Mouse (Mus musculus) embryonic facial prominence, embryonic 15.5 days (tissue): Measurements from ENCODE around the gene Slc29a3. TPM values are rescaled to one million over a fixed set of nuclear protein-coding genes. Genes with fewer than 3 reads are reported as not detected.

Experiments used
- polyA plus RNA-seq: library from polyadenylated mRNA; unstranded; fragments of >200 nt; fragmentation: Nextera tagmentation; extraction: Ambion mirVana; gene quantifications from 2 replicates; pipeline ENCODE4 v1.2.1, GENCODE M21; 2015

Slc29a3 gene
- polyA plus RNA-seq, 1 experiment from 2014 or later = 12.8 TPM

Other genes with a start within 250 kb of the Slc29a3 start
- gene Cdh23, start 56.3 kb downstream of the Slc29a3 start, polyA plus RNA-seq = 0.73 and 1.2 TPM in 2 replicates
- 7.5 and 7.9 TPM in 2 replicates for gene Unc5b, start 78.8 kb upstream of the Slc29a3 start, polyA plus RNA-seq